Mouse (Mus musculus): Measurements from ENCODE around the gene Neurod2. TPM values are rescaled to one million over a fixed set of nuclear protein-coding genes. Genes with fewer than 3 reads are reported as not detected.

Gene Neurod2
- total RNA-seq, 2 experiments from 2014 or later: 114 to 118 TPM

DNA sequence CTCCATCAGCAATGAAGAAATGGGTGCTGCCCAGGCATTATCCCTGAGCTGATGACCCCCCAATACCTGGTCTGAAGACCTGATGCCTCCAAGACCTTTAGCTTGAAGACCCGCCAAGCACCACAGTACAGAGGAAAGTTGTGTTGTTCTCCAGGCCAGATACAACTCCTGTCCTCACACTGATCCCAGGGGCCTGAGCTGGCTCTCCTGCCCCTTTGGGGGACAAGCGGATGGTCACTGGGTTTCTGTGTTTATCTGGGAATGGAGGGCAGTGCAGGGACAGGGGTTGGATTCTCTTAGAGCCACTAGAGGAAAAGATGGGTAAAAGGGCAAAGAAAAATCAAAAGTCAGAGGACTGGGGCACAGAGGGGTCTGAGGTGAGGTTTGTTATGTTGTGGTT lies 9.5 kb downstream of the Neurod2 start:
- DNase-seq (ENCODE audit: low spot score in 2 of 2): no peak

DNA sequence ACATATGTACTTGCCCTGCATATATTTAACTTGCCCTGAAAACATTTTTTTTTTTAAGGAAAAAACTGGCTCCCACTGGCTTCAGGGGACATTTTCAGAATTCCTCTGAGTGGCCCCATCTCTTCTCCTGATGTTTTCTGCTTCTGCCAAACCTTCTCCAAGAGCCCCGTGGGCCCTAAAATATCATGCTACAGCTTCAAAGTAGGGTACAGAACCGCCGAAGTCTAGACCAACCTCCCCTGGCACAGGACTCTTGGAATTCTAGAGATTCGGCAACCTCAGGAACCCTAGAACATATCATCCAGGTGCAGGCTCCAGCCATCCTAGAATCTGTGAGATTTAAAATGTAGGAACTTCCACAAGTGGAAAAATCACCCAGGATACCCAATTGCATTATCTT lies 9.9 kb downstream of the Neurod2 start:
- no peak for DNase-seq (ENCODE audit: low spot score in 2 of 2)

GRCm38 (mm10) chr11:98319120-98319519 lies 10.3 kb downstream of the Neurod2 start:
- DNase-seq (ENCODE audit: low spot score in 2 of 2): peak; percentile 63 to 73

DNA sequence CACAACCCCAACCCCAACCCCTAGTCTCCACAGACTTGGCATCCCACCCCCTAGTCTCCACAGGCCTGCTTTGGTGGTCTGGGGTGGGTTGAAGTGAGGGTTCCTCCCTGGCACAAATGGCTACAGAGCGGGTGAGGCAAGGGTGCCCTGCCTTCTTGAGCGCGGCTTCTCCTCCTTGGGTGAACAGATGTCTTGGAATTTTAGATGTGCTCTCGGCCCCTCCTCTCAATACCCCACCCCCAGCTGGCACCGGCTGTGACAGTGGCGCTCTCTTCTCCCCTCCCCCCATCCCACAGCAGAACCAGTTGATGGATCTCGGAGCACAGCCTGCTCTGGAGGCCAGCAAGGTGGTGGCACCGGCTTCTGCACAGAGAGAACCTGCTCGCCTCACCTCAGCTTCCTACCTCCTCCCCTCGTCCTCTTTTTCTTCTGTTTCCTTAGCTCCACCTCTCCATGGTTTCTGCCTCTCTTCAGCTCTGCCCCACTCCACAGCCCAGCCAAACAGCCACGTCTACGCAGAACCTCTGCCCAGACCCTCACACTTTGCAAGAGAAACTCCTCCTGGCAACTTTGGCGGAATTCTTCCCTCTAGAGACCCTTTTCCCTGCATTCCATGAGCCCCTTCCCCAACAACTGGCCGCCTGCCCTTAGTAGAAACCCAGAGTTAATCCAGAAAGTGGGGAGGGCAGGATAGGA lies 10.9 kb downstream of the Neurod2 start:
- no peak for DNase-seq (ENCODE audit: low spot score in 2 of 2)

GRCm38 (mm10) chr11:98317479-98317878 lies 12.0 kb downstream of the Neurod2 start:
- DNase-seq (ENCODE audit: low spot score in 2 of 2): no peak

DNA sequence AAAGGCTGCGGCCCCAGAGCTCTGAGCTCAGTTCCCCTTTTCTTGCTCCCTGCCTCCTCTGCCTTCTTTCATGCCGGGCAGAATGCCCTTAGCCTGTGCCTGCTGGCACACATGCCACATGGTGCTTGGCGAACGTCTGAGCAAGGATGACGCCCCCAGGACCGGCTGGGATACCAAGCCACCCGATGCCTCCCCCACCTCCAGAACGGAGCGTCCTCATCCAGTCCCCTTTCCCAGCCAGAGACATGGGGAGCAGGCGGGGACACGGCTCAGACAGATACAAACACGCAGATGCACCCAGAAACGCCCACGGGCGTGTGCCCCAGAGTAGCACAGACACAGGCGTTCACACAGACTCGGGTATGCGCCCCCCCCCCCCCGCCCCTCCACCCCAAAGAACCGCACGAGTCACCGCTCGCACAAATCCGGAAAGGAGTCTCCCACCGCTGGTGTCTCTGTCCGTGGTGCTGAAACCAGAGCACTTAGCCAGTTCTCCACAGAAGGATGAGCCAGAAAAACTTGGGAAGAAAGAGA lies 15.6 kb downstream of the Neurod2 start:
- DNase-seq (ENCODE audit: low spot score in 2 of 2): peak; percentile 71 to 76

- DNase-seq (ENCODE audit: low spot score in 2 of 2): no peak
These were observed 30.8 kb downstream of the Neurod2 start for GRCm38 (mm10) chr11:98298484-98299205.

DNA sequence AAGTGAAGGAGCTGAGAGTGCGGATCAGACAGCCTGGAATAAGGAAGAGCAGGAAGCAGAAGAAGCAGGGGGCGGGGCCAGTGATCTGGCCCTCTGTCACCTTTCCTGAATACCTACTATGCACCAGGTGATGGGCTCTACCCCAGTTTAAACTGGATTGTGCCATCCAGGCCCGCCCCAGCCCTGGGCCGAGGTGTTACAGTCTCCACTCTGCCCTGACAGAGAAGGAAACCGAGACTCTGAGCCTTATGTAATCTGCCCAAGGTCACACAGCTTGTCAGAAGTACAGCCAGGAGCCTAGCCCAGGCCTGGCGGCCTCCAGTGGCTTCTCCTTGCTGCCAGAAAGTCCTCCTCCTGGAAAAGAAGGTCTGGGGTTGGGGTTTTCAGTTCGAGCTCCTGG lies 31.7 kb downstream of the Neurod2 start:
- DNase-seq (ENCODE audit: low spot score in 2 of 2): no peak

DNA sequence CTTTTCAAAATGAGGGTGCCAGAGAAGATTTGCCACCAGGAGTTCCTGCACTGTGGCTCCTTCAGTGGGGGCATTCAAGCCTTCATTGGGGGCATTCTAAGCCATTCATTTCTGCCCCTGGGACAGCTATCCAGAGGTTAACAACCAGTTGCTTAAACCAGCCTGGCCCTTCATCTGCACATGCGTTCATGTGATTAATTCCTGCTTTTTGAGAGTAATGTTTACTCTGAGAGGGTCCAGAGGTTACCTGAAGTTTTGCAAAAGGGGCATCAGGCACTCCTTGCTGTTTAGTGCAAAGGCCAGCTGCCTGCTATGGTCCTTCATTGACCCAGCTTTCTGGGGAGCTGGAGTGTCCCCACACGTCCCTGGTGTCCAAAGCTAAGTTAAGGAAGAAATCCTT lies 32.5 kb downstream of the Neurod2 start:
- no peak for DNase-seq (ENCODE audit: low spot score in 2 of 2)

GRCm38 (mm10) chr11:98296277-98296676 lies 33.2 kb downstream of the Neurod2 start:
- peak; percentile 67 to 76 for DNase-seq (ENCODE audit: low spot score in 2 of 2)

GRCm38 (mm10) chr11:98295013-98295585 lies 34.3 kb downstream of the Neurod2 start:
- peak in 1 of 2 experiments; percentile 27 for DNase-seq (ENCODE audit: low spot score in 2 of 2)

GRCm38 (mm10) chr11:98294188-98295012 lies 35.0 kb downstream of the Neurod2 start:
- peak; percentile 81 to 86 for DNase-seq (ENCODE audit: low spot score in 2 of 2)

- no peak for DNase-seq (ENCODE audit: low spot score in 2 of 2)
These were observed 36.4 kb downstream of the Neurod2 start for GRCm38 (mm10) chr11:98293070-98293469.

DNA sequence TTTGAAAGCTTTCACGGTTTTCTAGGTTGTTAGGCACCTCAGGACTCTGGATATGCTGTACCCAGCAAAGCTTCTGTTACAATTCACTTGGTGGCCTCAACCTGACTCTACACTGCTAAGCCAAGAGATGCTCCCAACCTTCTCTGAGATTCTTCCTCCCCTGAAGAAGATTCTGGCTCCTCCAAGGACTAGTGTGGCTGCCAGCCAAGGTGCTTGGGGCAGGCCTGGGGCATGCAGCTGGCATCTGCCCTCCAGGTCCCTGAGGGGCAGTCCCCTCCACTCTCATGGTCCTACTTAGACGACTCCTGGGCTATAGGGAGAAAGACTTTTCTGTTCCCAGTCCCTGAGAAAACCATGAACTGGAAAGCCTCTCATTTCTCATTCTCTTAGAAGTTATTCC lies 38.5 kb downstream of the Neurod2 start:
- DNase-seq (ENCODE audit: low spot score in 2 of 2): no peak

DNA sequence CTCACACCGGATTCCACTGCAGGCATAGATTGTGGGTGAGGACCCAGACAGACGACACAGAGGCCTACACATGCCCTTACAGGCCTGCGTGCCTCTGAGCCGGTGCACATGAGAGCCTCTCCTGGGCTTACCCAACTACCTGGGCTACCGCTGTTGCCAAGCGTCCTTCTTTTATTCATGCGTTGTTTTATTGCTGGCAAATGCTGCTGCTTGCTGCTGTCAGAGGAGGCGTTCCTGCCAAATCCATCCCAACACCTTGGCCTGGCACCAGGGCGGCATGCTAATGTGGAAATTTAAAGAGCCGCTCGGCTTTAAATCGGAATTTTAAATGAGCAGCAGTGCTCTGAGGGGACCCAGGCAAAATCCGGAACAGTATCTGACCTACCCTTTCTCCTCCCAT lies 39.6 kb downstream of the Neurod2 start:
- peak in 1 of 2 experiments; percentile 56 for DNase-seq (ENCODE audit: low spot score in 2 of 2)

DNA sequence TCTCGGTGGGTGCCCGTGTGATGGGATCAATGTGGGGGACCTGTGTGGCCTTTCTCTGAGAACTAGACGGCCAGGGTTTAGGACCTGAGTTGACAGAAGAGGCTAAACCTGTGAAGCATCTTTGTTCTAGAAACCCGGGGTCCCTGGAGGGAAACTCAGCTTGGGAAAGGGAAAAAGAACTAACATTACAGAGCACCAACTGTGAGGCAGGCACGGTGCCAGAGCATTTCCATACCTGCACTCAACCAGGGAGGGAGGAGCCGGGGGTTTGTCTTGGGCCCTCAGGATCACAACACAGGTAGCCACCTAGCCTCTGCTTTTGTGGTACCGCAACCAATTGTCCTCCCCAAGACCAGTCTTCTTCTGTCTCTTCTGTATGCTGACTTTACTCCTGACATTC lies 41.5 kb downstream of the Neurod2 start:
- peak in 1 of 2 experiments; percentile 46 for DNase-seq (ENCODE audit: low spot score in 2 of 2)

DNA sequence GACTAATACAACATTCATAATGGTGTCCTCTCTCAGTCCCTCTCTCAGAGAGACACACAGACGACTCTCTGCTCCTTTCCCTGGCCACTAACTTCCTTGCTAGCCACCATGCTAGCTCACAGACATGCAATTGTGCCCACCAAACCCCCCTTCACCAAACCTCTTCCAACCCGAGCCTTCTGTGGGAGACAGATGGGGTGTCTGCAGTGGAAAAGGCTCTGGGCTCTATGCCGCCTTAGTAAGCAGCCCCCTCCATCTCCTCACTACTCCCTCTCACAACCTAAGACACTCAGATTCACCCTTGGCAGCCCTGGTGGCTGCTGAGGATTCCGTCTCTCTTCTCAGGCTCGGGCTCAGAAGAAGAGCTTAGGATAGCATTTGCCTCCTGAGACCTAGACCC lies 41.9 kb downstream of the Neurod2 start:
- DNase-seq (ENCODE audit: low spot score in 2 of 2): peak; percentile 42 to 50

DNA sequence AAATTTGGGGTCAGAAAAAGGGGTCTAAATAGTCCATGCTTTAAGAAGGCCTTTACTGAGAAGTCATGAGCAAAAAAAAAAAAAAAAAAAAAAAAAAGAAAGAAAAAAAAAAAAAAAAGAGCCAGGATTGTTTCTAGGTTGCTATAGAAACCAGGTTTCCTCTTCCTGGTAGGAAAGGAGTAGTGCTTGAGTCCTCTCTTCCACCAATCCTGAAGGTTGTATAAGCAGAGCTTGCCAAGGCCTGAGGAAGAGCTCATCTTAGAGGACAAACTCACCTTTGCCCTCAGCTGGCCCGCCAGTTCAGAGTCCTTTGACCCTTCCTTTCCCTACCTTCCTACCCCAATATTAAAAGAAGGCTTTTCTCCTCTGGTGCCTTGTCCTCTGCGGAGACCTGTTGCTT lies 44.1 kb downstream of the Neurod2 start:
- no peak for DNase-seq (ENCODE audit: low spot score in 2 of 2)

DNA sequence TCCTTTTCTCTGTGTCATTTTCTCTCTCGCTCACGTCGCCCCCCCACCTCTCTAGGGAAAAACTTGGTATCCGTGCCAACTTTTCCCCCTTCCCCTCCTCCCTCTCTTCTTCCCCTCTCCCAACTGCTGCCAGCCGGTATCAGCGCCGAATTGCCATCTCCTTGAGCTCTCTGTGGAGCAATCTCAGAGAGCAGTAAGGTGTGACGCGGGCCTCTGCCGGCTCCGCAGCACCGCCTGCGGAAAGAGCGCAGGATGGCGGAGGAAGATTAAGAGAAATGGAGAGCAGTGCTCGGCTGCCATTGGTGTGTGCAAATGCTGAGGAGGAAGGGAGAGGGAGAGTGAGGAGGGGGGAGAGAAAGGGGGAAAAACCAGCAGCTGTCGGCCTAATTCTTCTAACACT lies 45.2 kb downstream of the Neurod2 start:
- DNase-seq (ENCODE audit: low spot score in 2 of 2): peak; percentile 53 to 62

DNA sequence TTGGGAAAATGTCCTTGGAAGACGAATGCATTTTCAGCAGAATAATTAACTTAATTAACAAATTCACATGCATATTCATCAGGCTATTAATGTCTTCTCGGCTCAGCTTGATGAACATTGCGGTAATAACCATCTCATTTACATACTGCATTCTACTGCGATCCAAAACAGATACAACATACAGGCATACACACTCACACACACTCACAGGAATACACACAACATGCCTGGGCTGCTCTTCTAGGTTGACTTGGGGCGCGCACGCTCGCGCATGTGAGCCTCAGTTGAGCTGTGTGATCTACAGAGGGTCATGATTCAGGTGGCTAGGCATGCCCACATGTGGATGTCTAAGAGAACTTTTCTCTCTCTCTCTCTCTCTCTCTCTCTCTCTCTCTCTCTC lies 45.7 kb downstream of the Neurod2 start:
- peak in 1 of 2 experiments; percentile 51 for DNase-seq (ENCODE audit: low spot score in 2 of 2)
